Mouse (Mus musculus) stomach, postnatal 0 days (tissue): ENCODE data around the gene Med27. TPM values are rescaled to one million over a fixed set of nuclear protein-coding genes. Genes with fewer than 3 reads are reported as not detected.

ENCODE experiments used
- ATAC-seq: fragments of 200-750 bp; cut with Nextera tagmentation; 2 replicates; pipeline ENCODE4 v1.8.0; 2017; ENCODE audit not compliant: low FRiP score, low TSS enrichment
- DNase-seq: peaks from one replicate; pipeline ENCODE4 v3.0.0-alpha.2; 2016; ENCODE audit warnings: low spot score
- H3K27ac ChIP-seq: fragments of 300-500 bp; sonication (generic); replicated peaks from 2 replicates; pipeline ENCODE4 v1.5.1; 2014; ENCODE audit warnings: mild to moderate bottlenecking, control low read depth
- H3K27me3 ChIP-seq: fragments of 300-500 bp; sonication (generic); 2 replicates; pipeline ENCODE4 v1.6.1; 2014; ENCODE audit warnings: low read length; ENCODE audit not compliant: control insufficient read depth, insufficient read depth
- H3K36me3 ChIP-seq: fragments of 300-500 bp; sonication (generic); 2 replicates; pipeline ENCODE4 v1.6.1; 2014; ENCODE audit warnings: low read length, mixed read lengths; ENCODE audit not compliant: control insufficient read depth, insufficient read depth
- H3K4me1 ChIP-seq: fragments of 300-500 bp; sonication (generic); replicated peaks from 2 replicates; pipeline ENCODE4 v1.6.1; 2014; ENCODE audit warnings: antibody characterized with exemption; ENCODE audit not compliant: control insufficient read depth, insufficient read depth
- H3K4me2 ChIP-seq: fragments of 300-500 bp; sonication (generic); replicated peaks from 2 replicates; pipeline ENCODE4 v1.6.1; 2014; ENCODE audit warnings: low read depth, mild to moderate bottlenecking, control low read depth, moderate library complexity
- H3K4me3 ChIP-seq: fragments of 300-500 bp; sonication (generic); 2 replicates; pipeline ENCODE4 v1.5.1; 2014; ENCODE audit warnings: low read depth, low read length, control low read depth
- H3K9ac ChIP-seq: fragments of 300-500 bp; sonication (generic); 2 replicates; pipeline ENCODE4 v1.6.1; 2014; ENCODE audit warnings: mild to moderate bottlenecking, low read length, control low read depth, mixed read lengths
- H3K9me3 ChIP-seq: fragments of 300-500 bp; sonication (generic); 2 replicates; pipeline ENCODE4 v1.6.1; 2016; ENCODE audit warnings: low read length; ENCODE audit not compliant: control insufficient read depth
- CTCF ChIP-seq: IDR thresholded peaks from 2 replicates; pipeline ENCODE4 v1.5.1; 2016; ENCODE audit warnings: antibody characterized with exemption, low read depth, mild to moderate bottlenecking, moderate library complexity
- EP300 ChIP-seq: optimal IDR thresholded peaks from 2 replicates; pipeline ENCODE3; 2016; ENCODE audit warnings: antibody characterized with exemption
- WGBS: fragments of 180-500 bp; shearing (Covaris S2); extraction: QIAGEN DNeasy Blood & Tissue Kit; methylation state at CpG from one replicate; pipeline ENCODE4 v1.1.7; 2014; 5-methylcytosine and 5-hydroxymethylcytosine counted together
- polyA plus RNA-seq: library from polyadenylated mRNA; unstranded; fragments of >200 nt; fragmentation: Nextera tagmentation; extraction: Ambion mirVana; gene quantifications from 2 replicates; pipeline ENCODE4 v1.2.1, GENCODE M21; 2015

Med27 gene
- polyA plus RNA-seq, 1 experiment from 2014 or later = 25.6 TPM

DNA sequence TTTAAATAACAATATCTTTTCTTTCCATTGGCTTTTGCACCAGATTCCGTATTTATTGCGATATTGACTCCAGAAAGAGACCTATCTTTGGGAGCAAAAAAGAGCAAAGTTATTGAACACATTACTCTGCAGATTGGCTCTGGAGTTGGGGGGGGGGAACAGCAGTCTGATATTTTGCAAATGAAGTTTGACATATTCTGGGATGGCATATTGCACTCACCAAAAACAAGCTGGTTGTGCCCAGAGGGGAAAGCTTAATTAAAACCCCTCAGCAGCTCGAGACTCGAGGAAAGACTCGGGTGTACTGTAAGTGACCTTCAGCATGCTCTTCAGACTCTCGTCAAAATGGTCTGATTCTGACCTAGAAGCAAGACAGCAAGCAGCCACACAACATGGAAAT is 25.8 kb upstream of the Med27 start:
- no peak overlapping the region for H3K4me3 ChIP-seq
- TF ChIP-seq EP300 (no peak), CTCF (no peak)
- no peak overlapping the region for H3K27ac ChIP-seq
- H3K36me3 ChIP-seq = no peaks in the 10 kb centered on the region
- no peak for ATAC-seq
- no peaks in the 10 kb centered on the region for H3K4me1 ChIP-seq
- 70% methylated on average over 6 of the region's 6 CpGs for WGBS
- H3K4me2 ChIP-seq = no peak overlapping the region
- H3K9ac ChIP-seq = no peak overlapping the region
- no peak for DNase-seq
- no peaks in the 10 kb centered on the region for H3K27me3 ChIP-seq
- no peaks in the 10 kb centered on the region for H3K9me3 ChIP-seq

DNA sequence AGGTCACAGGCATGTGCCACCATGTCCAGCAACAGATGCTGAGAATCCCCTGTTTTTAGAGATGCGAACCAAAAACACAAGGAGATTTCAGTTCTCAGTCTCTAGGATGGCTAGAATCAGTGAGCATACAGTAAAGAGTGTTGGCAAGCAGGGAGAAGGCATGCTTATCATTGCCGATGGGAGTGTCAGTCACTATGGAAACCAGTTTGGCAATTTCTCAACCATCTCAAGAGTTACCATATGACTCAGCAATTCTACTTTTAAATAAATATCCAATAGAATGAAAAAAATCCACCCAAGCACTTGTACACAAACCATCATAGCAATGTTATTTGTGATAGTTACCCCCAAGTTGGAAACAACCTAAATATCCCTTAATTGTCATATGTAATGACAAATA is 22.2 kb upstream of the Med27 start:
- H3K27me3 ChIP-seq = no peaks in the 10 kb centered on the region
- WGBS = 65% methylated on average over 2 of the region's 2 CpGs
- TF ChIP-seq CTCF (no peak), EP300 (no peak)
- no peak overlapping the region for H3K9ac ChIP-seq
- H3K4me2 ChIP-seq = no peak overlapping the region
- no peak for DNase-seq
- no peaks in the 10 kb centered on the region for H3K36me3 ChIP-seq
- H3K4me1 ChIP-seq = no peaks in the 10 kb centered on the region
- H3K9me3 ChIP-seq = no peaks in the 10 kb centered on the region
- no peak overlapping the region for H3K27ac ChIP-seq
- no peak overlapping the region for H3K4me3 ChIP-seq
- ATAC-seq = no peak

GRCm38 (mm10) chr2:29330471-29330870 is 16.1 kb upstream of the Med27 start:
- Histone ChIP-seq H3K27ac (no peak overlapping the region), H3K36me3 (no peaks in the 10 kb centered on the region), H3K4me1 (no peaks in the 10 kb centered on the region), H3K9me3 (no peaks in the 10 kb centered on the region), H3K9ac (no peak overlapping the region), H3K4me2 (no peak overlapping the region), H3K27me3 (no peaks in the 10 kb centered on the region), H3K4me3 (no peak overlapping the region)
- no peak for DNase-seq
- 94% methylated on average over 1 of the region's 1 CpGs for whole genome bisulfite sequencing
- TF ChIP-seq CTCF (no peak), EP300 (no peak)
- ATAC-seq = no peak

DNA sequence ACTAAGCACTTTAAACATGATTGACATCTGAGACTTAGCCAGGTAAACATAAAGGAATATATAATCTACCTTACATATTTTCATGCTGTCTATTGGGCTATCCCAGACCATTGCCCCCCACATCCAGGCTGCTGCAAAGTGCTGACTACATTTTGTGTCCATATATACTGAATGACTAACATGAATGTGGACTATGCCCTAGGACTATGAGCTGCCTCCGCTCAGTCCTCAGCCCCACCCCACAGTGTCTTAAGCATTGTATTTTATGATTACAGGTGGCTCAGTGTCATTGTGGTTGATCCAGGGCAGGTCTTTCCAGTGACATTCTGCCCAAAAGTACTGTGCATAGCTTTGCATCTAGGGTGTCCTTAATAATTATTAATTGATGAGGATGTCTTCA is 8.2 kb upstream of the Med27 start:
- WGBS = 83% methylated on average over 1 of the region's 1 CpGs
- Histone ChIP-seq H3K9ac (no peak overlapping the region), H3K27ac (no peak overlapping the region), H3K4me3 (no peak overlapping the region), H3K9me3 (no peaks in the 10 kb centered on the region), H3K27me3 (no peaks in the 10 kb centered on the region), H3K4me2 (no peak overlapping the region), H3K36me3 (no peaks in the 10 kb centered on the region), H3K4me1 (no peaks in the 10 kb centered on the region)
- TF ChIP-seq CTCF (no peak), EP300 (no peak)
- ATAC-seq (peak; percentile 76; the same call in 1 of the 2 replicates), DNase-seq (peak; percentile 21)

- H3K4me3 ChIP-seq = no peak overlapping the region
- H3K9ac ChIP-seq = no peak overlapping the region
- WGBS = 59% methylated on average over 9 of the region's 9 CpGs
- TF ChIP-seq CTCF (no peak), EP300 (no peak)
- no peak overlapping the region for H3K27ac ChIP-seq
- H3K27me3 ChIP-seq = no peaks in the 10 kb centered on the region
- no peaks in the 10 kb centered on the region; the same call in 1 of the 2 replicates for H3K4me1 ChIP-seq
- H3K36me3 ChIP-seq = 0 out of 2 replicates have a peak, but pooled peaks cover under 1% of the 10 kb centered on the region
- DNase-seq (no peak), ATAC-seq (no peak)
- H3K4me2 ChIP-seq = no peak overlapping the region
- H3K9me3 ChIP-seq = no peaks in the 10 kb centered on the region
Observed at GRCm38 (mm10) chr2:29358696-29359375, 12.2 kb downstream of the Med27 start.

GRCm38 (mm10) chr2:29360956-29361355 is 14.3 kb downstream of the Med27 start:
- H3K9ac ChIP-seq = no peak overlapping the region
- H3K36me3 ChIP-seq = no peaks in the 10 kb centered on the region
- H3K9me3 ChIP-seq = no peaks in the 10 kb centered on the region
- H3K27ac ChIP-seq = no peak overlapping the region
- DNase-seq = no peak
- WGBS = 81% methylated on average over 3 of the region's 3 CpGs
- no peaks in the 10 kb centered on the region; the same call in 1 of the 2 replicates for H3K4me1 ChIP-seq
- no peaks in the 10 kb centered on the region for H3K27me3 ChIP-seq
- TF ChIP-seq EP300 (no peak), CTCF (no peak)
- H3K4me2 ChIP-seq = no peak overlapping the region
- H3K4me3 ChIP-seq = no peak overlapping the region
- ATAC-seq = no peak
